Mouse (Mus musculus) mouse trophoblast stem cell (cell line): ENCODE data around the gene Snx13.

Experiments used
- in situ Hi-C, 2 experiments: fragments of 300-500 bp; cut with MseI, MboI; formaldehyde crosslinking; loops; 2 replicates in 1 of 2; 3 replicates in 1 of 2; pipeline ENCODE4 v1.15.1; 2025

Snx13 gene

DNA sequence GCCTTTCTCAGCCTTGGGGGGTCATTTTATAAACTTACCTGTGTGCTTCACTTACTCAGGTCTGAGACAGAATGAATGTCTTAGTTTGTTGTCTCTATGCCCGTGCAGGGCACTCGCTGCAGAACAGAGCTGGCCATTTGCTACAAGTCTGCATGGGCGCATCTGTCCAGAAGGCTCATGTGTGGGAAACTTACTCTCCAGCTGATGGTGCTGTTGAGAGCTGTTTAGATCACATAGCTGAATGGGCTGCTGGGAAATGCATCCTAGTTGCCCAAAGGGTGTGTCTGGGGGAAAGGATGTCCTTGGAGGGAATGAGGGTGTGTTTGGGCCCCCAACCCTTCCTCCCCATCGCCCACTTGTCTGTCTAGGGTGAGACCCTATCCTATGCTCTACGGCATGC, 137.3 kb downstream of the Snx13 start:
- in situ Hi-C loops: loop anchor here (5.0 to 25.0 kb wide), 3 partner anchors 247 to 522 kb away; no protein-coding TSS in a partner anchor

DNA sequence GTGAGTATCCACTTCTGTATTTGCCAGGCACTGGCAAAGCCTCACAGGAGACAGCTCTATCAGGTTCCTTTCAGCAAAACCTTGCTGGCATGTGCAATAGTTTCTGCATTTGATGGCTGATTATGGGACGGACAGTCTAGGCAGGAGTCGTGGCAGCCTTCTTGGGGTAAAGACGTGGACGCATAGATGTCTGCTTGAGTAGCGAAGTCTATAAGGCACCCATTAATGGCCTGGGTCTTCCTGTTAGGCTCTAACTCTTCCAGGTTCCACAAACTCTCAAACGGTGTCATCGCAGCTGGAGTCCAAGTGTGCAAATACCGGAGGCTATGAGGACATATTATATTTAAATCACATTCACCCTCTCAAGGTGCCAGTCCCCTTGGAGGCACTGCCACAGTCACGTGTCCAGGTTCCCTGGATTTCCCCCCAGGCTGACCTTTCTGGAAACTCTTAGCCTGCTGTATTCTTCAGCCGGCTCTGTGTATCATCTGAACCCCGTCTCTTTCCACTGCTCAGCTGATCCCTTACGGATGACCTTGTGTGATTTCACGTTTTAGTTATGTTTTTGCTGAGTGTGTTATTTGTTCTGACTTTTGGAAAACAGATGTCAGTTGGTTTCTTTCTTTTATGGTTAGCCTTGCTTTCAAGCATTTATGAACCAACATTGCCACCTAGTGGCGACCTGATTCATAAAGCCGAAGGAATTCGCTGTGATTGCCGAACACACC, 144.9 kb downstream of the Snx13 start:
- in situ Hi-C loops: loop anchor here (25.0 kb wide), 1 partner anchor 255 kb away; no protein-coding TSS in a partner anchor

- in situ Hi-C loops: loop anchor here (25.0 kb wide), 1 partner anchor 255 kb away; no protein-coding TSS in a partner anchor
These were observed 145.4 kb downstream of the Snx13 start for GRCm38 (mm10) chr12:35192426-35192769.
